8 mouse cellular contexts compared by ENCODE assay signal in genomic region chr4:48124773-48125469, GRCm38 (mm10). TPM values are rescaled to one million over a fixed set of nuclear protein-coding genes. Genes with fewer than 3 reads are reported as not detected.
A peak's percentile ranks its signal among the peaks of the same experiment; 100 is the strongest.
DNase-seq lines count a peak whose midpoint lies in the region; ATAC-seq and TF ChIP-seq lines count a peak whose summit lies in the region.

Stx17 (plus strand) TSS chr4:48124915.

- no peaks in the 10 kb centered on the region for H3K4me1 ChIP-seq in ES-Bruce4 (ENCODE audit: control insufficient read depth, insufficient read depth, low read length)
- H3K4me1 ChIP-seq in forebrain, embryonic 12.5 days = peaks cover 10% of the 10 kb centered on the region; the same call in 1 of the 2 replicates
- no peaks in the 10 kb centered on the region for H3K4me1 ChIP-seq in heart, postnatal 0 days (ENCODE audit: control insufficient read depth, insufficient read depth)
- peaks cover 17% of the 10 kb centered on the region for H3K4me1 ChIP-seq in liver, embryonic 15.5 days (replicated peaks)
- H3K4me1 ChIP-seq in neural tube, embryonic 11.5 days (ENCODE audit: control insufficient read depth, insufficient read depth, low read length) = no peaks in the 10 kb centered on the region
- H3K4me1 ChIP-seq in stomach, embryonic 16.5 days (ENCODE audit: control insufficient read depth, insufficient read depth, low read length) = 0 out of 2 replicates have a peak, but pooled peaks cover 4% of the 10 kb centered on the region

- H3K36me3 ChIP-seq in ES-Bruce4 (ENCODE audit: control insufficient read depth, insufficient read depth, low read length, poor library complexity, severe bottlenecking) = no peaks in the 10 kb centered on the region
- H3K36me3 ChIP-seq in forebrain, embryonic 12.5 days (replicated peaks) = no peaks in the 10 kb centered on the region
- H3K36me3 ChIP-seq in heart, postnatal 0 days (replicated peaks; ENCODE audit: control insufficient read depth, insufficient read depth, low read length) = no peaks in the 10 kb centered on the region
- H3K36me3 ChIP-seq in liver, embryonic 15.5 days (replicated peaks) = no peaks in the 10 kb centered on the region
- no peaks in the 10 kb centered on the region for H3K36me3 ChIP-seq in neural tube, embryonic 11.5 days (ENCODE audit: control insufficient read depth, insufficient read depth, low read length)
- H3K36me3 ChIP-seq in stomach, embryonic 16.5 days (ENCODE audit: control insufficient read depth, insufficient read depth, low read length) = no peaks in the 10 kb centered on the region

- H3K4me3 ChIP-seq in ES-Bruce4 (ENCODE audit: low read depth, low read length) = peak within 1 kb of the TSS; percentile 62
- H3K4me3 ChIP-seq in forebrain, embryonic 12.5 days (replicated peaks) = peak within 1 kb of the TSS; percentile 70
- peak within 1 kb of the TSS; percentile 64 for H3K4me3 ChIP-seq in heart, postnatal 0 days (ENCODE audit: low read depth, low read length)
- H3K4me3 ChIP-seq in liver, embryonic 15.5 days (replicated peaks) = peak within 1 kb of the TSS; percentile 89
- peak within 1 kb of the TSS; percentile 65 for H3K4me3 ChIP-seq in neural tube, embryonic 11.5 days (ENCODE audit: low read depth, low read length)
- H3K4me3 ChIP-seq in stomach, embryonic 16.5 days (replicated peaks; ENCODE audit: low read length) = peak within 1 kb of the TSS; percentile 89

- WGBS in forebrain, embryonic 12.5 days = under 1% methylated on average over 58 of the region's 58 CpGs
- under 1% methylated on average over 54 of the region's 58 CpGs for WGBS in heart, postnatal 0 days
- under 1% methylated on average over 58 of the region's 58 CpGs for WGBS in liver, embryonic 15.5 days (ENCODE audit: insufficient replicate concordance)
- 2% methylated on average over 53 of the region's 58 CpGs for WGBS in neural tube, embryonic 11.5 days
- WGBS in stomach, embryonic 16.5 days = 1% methylated on average over 58 of the region's 58 CpGs

- ATAC-seq in forebrain, embryonic 12.5 days (ENCODE audit: low FRiP score) = peak; percentile 99
- peak; percentile 99 for ATAC-seq in heart, postnatal 0 days (ENCODE audit: insufficient read depth, low read depth)
- ATAC-seq in liver, embryonic 15.5 days (ENCODE audit: insufficient read depth) = peak; percentile 100
- ATAC-seq in neural tube, embryonic 11.5 days (ENCODE audit: insufficient read depth, low FRiP score, low TSS enrichment) = peak; percentile 99
- peak; percentile 99 for ATAC-seq in stomach, embryonic 16.5 days (ENCODE audit: insufficient read depth, low FRiP score)

- DNase-seq in c-Kit-positive CD71-positive TER-119-positive erythroid progenitor cells, embryonic 14.5 days (ENCODE audit: low spot score) = peak; percentile 94
- DNase-seq in heart, postnatal 0 days (ENCODE audit: low spot score) = peak; percentile 73
- DNase-seq in kidney, postnatal 4 days = peak; percentile 91 to 94
- peak; percentile 91 for DNase-seq in neural tube, embryonic 11.5 days (ENCODE audit: low spot score)

- TF ChIP-seq POLR2A in ES-Bruce4 (IDR thresholded peaks at IDR 0.05; ENCODE audit: insufficient read depth, low read length) = no peak

- H3K27me3 ChIP-seq in ES-Bruce4 (ENCODE audit: control insufficient read depth, insufficient read depth, low read length, poor library complexity, severe bottlenecking) = peaks cover 5% of the 10 kb centered on the region
- no peaks in the 10 kb centered on the region for H3K27me3 ChIP-seq in forebrain, embryonic 12.5 days
- no peaks in the 10 kb centered on the region for H3K27me3 ChIP-seq in heart, postnatal 0 days (ENCODE audit: control insufficient read depth, insufficient read depth, low read length)
- peaks cover 12% of the 10 kb centered on the region; the same call in 1 of the 2 replicates for H3K27me3 ChIP-seq in liver, embryonic 15.5 days
- no peaks in the 10 kb centered on the region for H3K27me3 ChIP-seq in neural tube, embryonic 11.5 days (ENCODE audit: control insufficient read depth, insufficient read depth, low read length)
- H3K27me3 ChIP-seq in stomach, embryonic 16.5 days (ENCODE audit: control insufficient read depth, insufficient read depth, low read length) = no peaks in the 10 kb centered on the region

- H3K9me3 ChIP-seq in ES-Bruce4 (replicated peaks; ENCODE audit: control insufficient read depth, insufficient read depth, low read length, poor library complexity, severe bottlenecking) = no peaks in the 10 kb centered on the region
- H3K9me3 ChIP-seq in forebrain, embryonic 12.5 days = no peaks in the 10 kb centered on the region
- H3K9me3 ChIP-seq in heart, postnatal 0 days (replicated peaks; ENCODE audit: control insufficient read depth, low read length) = no peaks in the 10 kb centered on the region
- no peaks in the 10 kb centered on the region for H3K9me3 ChIP-seq in liver, embryonic 15.5 days (replicated peaks)
- H3K9me3 ChIP-seq in neural tube, embryonic 11.5 days (ENCODE audit: control insufficient read depth, low read length) = no peaks in the 10 kb centered on the region
- H3K9me3 ChIP-seq in stomach, embryonic 16.5 days (replicated peaks; ENCODE audit: control insufficient read depth, low read length) = no peaks in the 10 kb centered on the region

- no peak for TF ChIP-seq CTCF in ES-Bruce4 (IDR thresholded peaks at IDR 0.05; ENCODE audit: low read depth, low read length)
- no peak for TF ChIP-seq CTCF in heart, postnatal 0 days (IDR thresholded peaks at IDR 0.05; ENCODE audit: low read depth)

- H3K4me2 ChIP-seq in forebrain, embryonic 12.5 days = peak within 1 kb of the TSS; percentile 85
- peak within 1 kb of the TSS; percentile 60 for H3K4me2 ChIP-seq in heart, postnatal 0 days (ENCODE audit: low read depth, low read length)
- peak within 1 kb of the TSS; percentile 78 for H3K4me2 ChIP-seq in liver, embryonic 15.5 days
- H3K4me2 ChIP-seq in neural tube, embryonic 11.5 days (ENCODE audit: low read depth) = peak within 1 kb of the TSS; percentile 83
- peak within 1 kb of the TSS; percentile 61 for H3K4me2 ChIP-seq in stomach, embryonic 16.5 days (ENCODE audit: low read depth, low read length)

- no peak for TF ChIP-seq EP300 in ES-Bruce4 (IDR thresholded peaks at IDR 0.05; ENCODE audit: insufficient read depth, low read depth, low read length)
- TF ChIP-seq EP300 in heart, postnatal 0 days (IDR thresholded peaks at IDR 0.05; ENCODE audit: low read depth) = no peak

- no peak within 1 kb of the TSS for H3K27ac ChIP-seq in ES-Bruce4 (ENCODE audit: insufficient read depth, low read length)
- H3K27ac ChIP-seq in forebrain, embryonic 12.5 days = no peak within 1 kb of the TSS
- H3K27ac ChIP-seq in heart, postnatal 0 days (ENCODE audit: low read depth) = peak within 1 kb of the TSS; percentile 33
- H3K27ac ChIP-seq in liver, embryonic 15.5 days (replicated peaks) = peak within 1 kb of the TSS; percentile 81
- no peak within 1 kb of the TSS for H3K27ac ChIP-seq in neural tube, embryonic 11.5 days (ENCODE audit: low read depth, low read length)
- H3K27ac ChIP-seq in stomach, embryonic 16.5 days (ENCODE audit: low read length) = peak within 1 kb of the TSS; percentile 52; the same call in 1 of the 2 replicates

- peak within 1 kb of the TSS; percentile 86 for H3K9ac ChIP-seq in ES-Bruce4 (ENCODE audit: low read depth, poor library complexity, severe bottlenecking)
- peak within 1 kb of the TSS; percentile 84 for H3K9ac ChIP-seq in forebrain, embryonic 12.5 days
- H3K9ac ChIP-seq in heart, postnatal 0 days (replicated peaks; ENCODE audit: low read depth, low read length) = peak within 1 kb of the TSS; percentile 73
- H3K9ac ChIP-seq in liver, embryonic 15.5 days = peak within 1 kb of the TSS; percentile 94
- H3K9ac ChIP-seq in neural tube, embryonic 11.5 days (ENCODE audit: low read length) = peak within 1 kb of the TSS; percentile 84
- peak within 1 kb of the TSS; percentile 97 for H3K9ac ChIP-seq in stomach, embryonic 16.5 days (ENCODE audit: low read length)

RNA-seq across cellular contexts. Expression of gene Stx17, which starts in this region (rescaled TPM):
- polyA plus RNA-seq in ES-Bruce4 (2011; ENCODE audit: insufficient read depth, insufficient read length, low read depth, missing spikeins) = 7.5 and 11.9 TPM in 2 replicates
- 26.2 and 27.8 TPM in 2 replicates for polyA plus RNA-seq in forebrain, embryonic 12.5 days (2016; fragmentation: Nextera tagmentation; extraction: Ambion mirVana)
- 6.9 and 8.3 TPM in 2 replicates for total RNA-seq in heart, postnatal 0 days (2014; rRNA removed; ENCODE audit: low replicate concordance)
- polyA plus RNA-seq in heart, postnatal 0 days (2015; fragmentation: Nextera tagmentation; extraction: Ambion mirVana) = 22.9 TPM in 2 replicates
- polyA plus RNA-seq in liver, embryonic 15.5 days (2015; fragmentation: Nextera tagmentation; extraction: Ambion mirVana) = 15.3 and 17.5 TPM in 2 replicates
- 21.0 and 24.1 TPM in 2 replicates for polyA plus RNA-seq in neural tube, embryonic 11.5 days (2014; fragmentation: Nextera tagmentation; extraction: Ambion mirVana)
- polyA plus RNA-seq in stomach, embryonic 16.5 days (2015; fragmentation: Nextera tagmentation; extraction: Ambion mirVana) = 28.7 and 30.7 TPM in 2 replicates

Comparison
In these comparisons a context has a peak if more than half of its experiments do, and no peak if none do; other contexts are left out.
1. H3K27ac ChIP-seq: peak in heart, postnatal 0 days (single experiment), liver, embryonic 15.5 days (single experiment) and stomach, embryonic 16.5 days (single experiment); none in ES-Bruce4 (single experiment), forebrain, embryonic 12.5 days (single experiment) and neural tube, embryonic 11.5 days (single experiment).
2. Peak in every context shown above with its lines, with median percentiles within 50 percentile points of each other: H3K4me3 ChIP-seq, H3K9ac ChIP-seq, DNase-seq, ATAC-seq and H3K4me2 ChIP-seq.